In the genomic region with DNA sequence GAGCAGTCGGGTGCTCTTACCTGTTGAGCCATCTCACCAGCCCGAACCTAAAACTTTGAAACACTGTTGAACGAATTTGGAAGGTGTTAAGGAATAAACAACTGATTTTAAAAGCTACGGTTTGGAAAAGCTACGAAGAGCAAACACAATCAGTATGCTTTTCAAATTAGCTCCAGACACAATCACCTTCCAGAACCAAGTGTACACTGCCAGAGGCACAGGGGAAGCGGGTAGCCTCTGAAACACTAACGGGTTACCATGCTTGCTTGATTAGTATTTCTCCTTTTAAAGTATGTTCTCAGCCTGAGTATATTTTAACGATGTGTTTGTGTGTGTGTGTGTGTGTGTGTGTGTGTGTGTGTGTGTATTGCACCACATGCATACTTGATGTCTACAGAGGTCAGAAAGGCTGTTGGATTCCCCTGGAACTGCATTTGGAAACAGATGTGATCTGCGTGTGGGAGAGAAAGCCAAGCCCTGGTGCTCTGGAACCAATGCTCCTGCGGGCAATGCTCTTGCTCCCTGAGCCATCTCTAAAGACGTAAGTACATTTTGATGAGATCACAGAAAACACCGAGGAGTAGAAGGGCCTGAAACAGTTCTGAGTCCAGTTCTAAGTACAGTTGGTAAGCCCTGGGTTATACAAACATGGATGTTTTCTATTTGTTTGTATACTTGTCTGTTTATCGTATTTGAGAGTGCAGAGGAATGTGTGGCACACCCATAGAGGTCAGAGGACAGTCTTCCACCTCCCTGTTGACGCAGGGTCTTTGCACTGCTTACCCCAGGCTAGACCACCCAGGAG, we compare ENCODE assay signal across 13 mouse cellular contexts. TPM values are rescaled to one million over a fixed set of nuclear protein-coding genes. Genes with fewer than 3 reads are reported as not detected.
DNase-seq lines count a peak whose midpoint lies in the region; ATAC-seq and TF ChIP-seq lines count a peak whose summit lies in the region.
"Had no signal": no experiment of that assay in that cellular context is flagged by ENCODE, and none has a peak within 500 bp of the region (broad histone marks: within the 10 kb centered on the region; RNA-seq: fewer than 3 reads in every experiment).

No protein-coding gene starts in this region.

- TF ChIP-seq POLR2A in kidney, adult 2 months (IDR thresholded peaks at IDR 0.05; ENCODE audit: low read depth, low read length) = no peak

- no peaks in the 10 kb centered on the region for H3K27me3 ChIP-seq in forebrain, embryonic 10.5 days (ENCODE audit: poor library complexity, severe bottlenecking)
- H3K27me3 ChIP-seq in forebrain, embryonic 15.5 days = no peaks in the 10 kb centered on the region
- no peaks in the 10 kb centered on the region for H3K27me3 ChIP-seq in kidney, adult 2 months (replicated peaks; ENCODE audit: control insufficient read depth, insufficient read depth, low read length)
- no peaks in the 10 kb centered on the region for H3K27me3 ChIP-seq in kidney, embryonic 16.5 days (ENCODE audit: insufficient read depth, low read length)
- H3K27me3 ChIP-seq: neural tube, embryonic 15.5 days had no signal

- H3K27ac ChIP-seq in forebrain, embryonic 10.5 days = no peak overlapping the region
- no peak overlapping the region for H3K27ac ChIP-seq in forebrain, embryonic 15.5 days (replicated peaks)
- H3K27ac ChIP-seq in kidney, adult 2 months (ENCODE audit: insufficient read depth, low read depth, low read length) = no peak overlapping the region
- no peak overlapping the region for H3K27ac ChIP-seq in kidney, embryonic 16.5 days (ENCODE audit: low read length)
- H3K27ac ChIP-seq: liver, embryonic 13.5 days; midbrain, embryonic 12.5 days; neural tube, embryonic 15.5 days; stomach, postnatal 0 days had no signal

- H3K4me1 ChIP-seq in forebrain, embryonic 10.5 days = peaks cover 22% of the 10 kb centered on the region
- peaks cover 8% of the 10 kb centered on the region; the same call in 1 of the 2 replicates for H3K4me1 ChIP-seq in forebrain, embryonic 15.5 days
- peaks cover 6% of the 10 kb centered on the region; the same call in 1 of the 2 replicates for H3K4me1 ChIP-seq in kidney, adult 2 months (ENCODE audit: control insufficient read depth, insufficient read depth, low read length)
- H3K4me1 ChIP-seq in kidney, embryonic 16.5 days (ENCODE audit: insufficient read depth, low read length) = peaks cover 10% of the 10 kb centered on the region; the same call in 1 of the 2 replicates

- no peak overlapping the region for H3K4me3 ChIP-seq in forebrain, embryonic 10.5 days
- H3K4me3 ChIP-seq in forebrain, embryonic 15.5 days = no peak overlapping the region
- H3K4me3 ChIP-seq in kidney, adult 2 months (ENCODE audit: insufficient read depth, low read depth, low read length) = no peak overlapping the region
- H3K4me3 ChIP-seq in kidney, embryonic 16.5 days (ENCODE audit: low read length) = no peak overlapping the region

- H3K9me3 ChIP-seq in forebrain, embryonic 10.5 days = no peaks in the 10 kb centered on the region
- no peaks in the 10 kb centered on the region for H3K9me3 ChIP-seq in forebrain, embryonic 15.5 days
- H3K9me3 ChIP-seq in kidney, embryonic 16.5 days (ENCODE audit: low read length) = no peaks in the 10 kb centered on the region
- H3K9me3 ChIP-seq: heart, embryonic 10.5 days; liver, embryonic 13.5 days; midbrain, embryonic 12.5 days; neural tube, embryonic 15.5 days had no signal

- H3K4me2 ChIP-seq in forebrain, embryonic 15.5 days (replicated peaks) = no peak overlapping the region
- H3K4me2 ChIP-seq in kidney, embryonic 16.5 days (replicated peaks; ENCODE audit: low read depth, low read length) = no peak overlapping the region

- TF ChIP-seq CTCF in kidney, adult 2 months (conservative IDR thresholded peaks at IDR 0.05; ENCODE audit: insufficient read depth, insufficient read length, low read depth, low read length) = no peak

- DNase-seq in forebrain, embryonic 10.5 days (ENCODE audit: extremely low spot score, low spot score) = peak; percentile 16
- peak; percentile 34 for DNase-seq in kidney, adult 2 months
- DNase-seq in lung, postnatal 10 days = peak; percentile 8
- no peak for DNase-seq in lung, postnatal 25 days (ENCODE audit: low spot score)
- DNase-seq in B cell, adult 2 months = no peak

- ATAC-seq in forebrain, embryonic 15.5 days (replicated peaks) = no peak
- ATAC-seq in kidney, embryonic 16.5 days (ENCODE audit: low FRiP score, low TSS enrichment) = no peak

- WGBS in forebrain, embryonic 10.5 days = 84% methylated on average over 14 of the region's 14 CpGs
- WGBS in forebrain, embryonic 15.5 days = 74% methylated on average over 14 of the region's 14 CpGs
- WGBS in kidney, adult 2 months = 68% methylated on average over 14 of the region's 14 CpGs
- 87% methylated on average over 14 of the region's 14 CpGs for WGBS in kidney, embryonic 16.5 days

- no peak overlapping the region for H3K9ac ChIP-seq in forebrain, embryonic 15.5 days (replicated peaks)
- no peak overlapping the region for H3K9ac ChIP-seq in kidney, embryonic 16.5 days (replicated peaks; ENCODE audit: low read length)
- H3K9ac ChIP-seq: liver, embryonic 13.5 days had no signal

- no peaks in the 10 kb centered on the region for H3K36me3 ChIP-seq in forebrain, embryonic 10.5 days (replicated peaks)
- H3K36me3 ChIP-seq in forebrain, embryonic 15.5 days = no peaks in the 10 kb centered on the region
- H3K36me3 ChIP-seq in kidney, adult 2 months (ENCODE audit: control insufficient read depth, insufficient read depth, low read length) = no peaks in the 10 kb centered on the region
- no peaks in the 10 kb centered on the region for H3K36me3 ChIP-seq in kidney, embryonic 16.5 days (ENCODE audit: insufficient read depth, low read length)
- H3K36me3 ChIP-seq: heart, embryonic 10.5 days; liver, embryonic 13.5 days; midbrain, embryonic 12.5 days; neural tube, embryonic 15.5 days had no signal

RNA-seq across cellular contexts. Expression of a gene that starts 1.0 kb away (rescaled TPM):
- polyA plus RNA-seq in forebrain, embryonic 10.5 days (2016; fragmentation: Nextera tagmentation; extraction: Ambion mirVana) = 20.4 and 22.7 TPM in 2 replicates
- polyA plus RNA-seq in forebrain, embryonic 15.5 days (2015; fragmentation: Nextera tagmentation; extraction: Ambion mirVana) = 3.5 and 3.7 TPM in 2 replicates
- 147 and 153 TPM in 2 replicates for polyA plus RNA-seq in kidney, adult 2 months (2012; rRNA removed)
- 55.5 and 58.2 TPM in 2 replicates for polyA plus RNA-seq in kidney, embryonic 16.5 days (2015; fragmentation: Nextera tagmentation; extraction: Ambion mirVana)
- polyA plus RNA-seq: CD4-positive, CD25-positive, alpha-beta regulatory T cell, adult 4 months had no signal

RNA-seq across cellular contexts. Expression of a gene that starts 21.1 kb away (rescaled TPM):
- 18.1 and 19.6 TPM in 2 replicates for polyA plus RNA-seq in forebrain, embryonic 10.5 days (2016; fragmentation: Nextera tagmentation; extraction: Ambion mirVana)
- polyA plus RNA-seq in forebrain, embryonic 15.5 days (2015; fragmentation: Nextera tagmentation; extraction: Ambion mirVana) = 24.6 and 25.3 TPM in 2 replicates
- 63.1 and 73.4 TPM in 2 replicates for polyA plus RNA-seq in kidney, adult 2 months (2012; rRNA removed)
- polyA plus RNA-seq in kidney, embryonic 16.5 days (2015; fragmentation: Nextera tagmentation; extraction: Ambion mirVana) = 22.8 and 26.5 TPM in 2 replicates

Comparison
In these comparisons a context has a peak if more than half of its experiments do, and no peak if none do; other contexts are left out.
1. DNase-seq: peak in forebrain, embryonic 10.5 days (single experiment), kidney, adult 2 months (single experiment) and lung, postnatal 10 days (single experiment); none in lung, postnatal 25 days (single experiment) and B cell, adult 2 months (0 of 2).